Mouse (Mus musculus) forebrain, embryonic 10.5 days (tissue): ENCODE results near the gene Syt3. TPM values are rescaled to one million over a fixed set of nuclear protein-coding genes. Genes with fewer than 3 reads are reported as not detected.

Experiments used
- DNase-seq: peaks from one replicate; pipeline ENCODE4 v3.0.0-alpha.2; 2017; ENCODE audit warnings: low spot score; ENCODE audit errors: extremely low spot score
- H3K27ac ChIP-seq: fragments of 300-500 bp; sonication (generic); 2 replicates; pipeline ENCODE4 v1.5.1; 2016; ENCODE audit warnings: mild to moderate bottlenecking
- H3K27me3 ChIP-seq: fragments of 300-500 bp; sonication (generic); 2 replicates; pipeline ENCODE4 v1.6.1; 2016; ENCODE audit warnings: mild to moderate bottlenecking; ENCODE audit not compliant: poor library complexity, severe bottlenecking
- H3K36me3 ChIP-seq: fragments of 300-500 bp; sonication (generic); replicated peaks from 2 replicates; pipeline ENCODE4 v1.6.1; 2016; ENCODE audit warnings: mild to moderate bottlenecking, moderate library complexity
- H3K4me1 ChIP-seq: fragments of 300-500 bp; sonication (generic); 2 replicates; pipeline ENCODE4 v1.6.1; 2016
- H3K4me3 ChIP-seq: fragments of 300-500 bp; sonication (generic); 2 replicates; pipeline ENCODE4 v1.5.1; 2016; ENCODE audit warnings: mild to moderate bottlenecking, moderate library complexity
- H3K9me3 ChIP-seq: fragments of 300-500 bp; sonication (generic); 2 replicates; pipeline ENCODE4 v1.6.1; 2016; ENCODE audit warnings: mild to moderate bottlenecking, moderate library complexity
- WGBS: fragments of 180-500 bp; shearing (Covaris S2); methylation state at CpG from one replicate; pipeline ENCODE4 v1.1.7; 2016; 5-methylcytosine and 5-hydroxymethylcytosine counted together
- polyA plus RNA-seq: library from polyadenylated mRNA; unstranded; fragments of >200 nt; fragmentation: Nextera tagmentation; extraction: Ambion mirVana; gene quantifications from 2 replicates; pipeline ENCODE4 v1.2.1, GENCODE M21; 2016

The Syt3 gene
- polyA plus RNA-seq, result 3.2 and 4.1 TPM in 2 replicates

GRCm38 (mm10) chr7:44383980-44384715 lies at the start of gene Syt3:
Syt3 (plus strand) TSS chr7:44384102.
- no peaks in the 10 kb centered on the region for H3K9me3 ChIP-seq
- peak within 1 kb of the TSS; percentile 66 for H3K4me3 ChIP-seq
- H3K36me3 ChIP-seq, result no peaks in the 10 kb centered on the region
- peak; percentile 76 for DNase-seq
- peaks cover 30% of the 10 kb centered on the region for H3K27me3 ChIP-seq
- WGBS, result under 1% methylated on average over 33 of the region's 33 CpGs
- peak within 1 kb of the TSS; percentile 82 for H3K27ac ChIP-seq
- peaks cover 24% of the 10 kb centered on the region for H3K4me1 ChIP-seq

GRCm38 (mm10) chr7:44334139-44334538 lies 49.8 kb upstream of the Syt3 start:
- no peak overlapping the region for H3K4me3 ChIP-seq
- peaks cover 61% of the 10 kb centered on the region for H3K27me3 ChIP-seq
- H3K36me3 ChIP-seq, result no peaks in the 10 kb centered on the region
- H3K4me1 ChIP-seq, result peaks cover 25% of the 10 kb centered on the region
- H3K27ac ChIP-seq, result no peak overlapping the region
- DNase-seq, result no peak
- WGBS, result 77% methylated on average over 14 of the region's 14 CpGs
- H3K9me3 ChIP-seq, result no peaks in the 10 kb centered on the region

GRCm38 (mm10) chr7:44335031-44335878 lies 48.6 kb upstream of the Syt3 start:
- H3K4me1 ChIP-seq, result peaks cover 25% of the 10 kb centered on the region
- peak overlapping the region; percentile 35; the same call in 1 of the 2 replicates for H3K27ac ChIP-seq
- peak; percentile 48 for DNase-seq
- H3K36me3 ChIP-seq, result no peaks in the 10 kb centered on the region
- H3K27me3 ChIP-seq, result peaks cover 72% of the 10 kb centered on the region
- H3K9me3 ChIP-seq, result no peaks in the 10 kb centered on the region
- peak overlapping the region; percentile 63 for H3K4me3 ChIP-seq
- WGBS, result 5% methylated on average over 25 of the region's 40 CpGs

- Histone ChIP-seq H3K36me3 (no peaks in the 10 kb centered on the region), H3K27me3 (peaks cover 83% of the 10 kb centered on the region), H3K27ac (peak overlapping the region; percentile 35; the same call in 1 of the 2 replicates), H3K4me3 (peak overlapping the region; percentile 63), H3K4me1 (peaks cover 25% of the 10 kb centered on the region), H3K9me3 (no peaks in the 10 kb centered on the region)
- WGBS, result 1% methylated on average over 52 of the region's 54 CpGs
- DNase-seq, result no peak
Observed at GRCm38 (mm10) chr7:44336046-44337021, 47.6 kb upstream of the Syt3 start.

GRCm38 (mm10) chr7:44337121-44337849 lies 46.6 kb upstream of the Syt3 start:
- DNase-seq, result no peak
- H3K4me3 ChIP-seq, result peak overlapping the region; percentile 63
- no peaks in the 10 kb centered on the region for H3K36me3 ChIP-seq
- H3K4me1 ChIP-seq, result peaks cover 25% of the 10 kb centered on the region
- H3K27me3 ChIP-seq, result peaks cover 93% of the 10 kb centered on the region
- no peaks in the 10 kb centered on the region for H3K9me3 ChIP-seq
- no peak overlapping the region for H3K27ac ChIP-seq
- WGBS, result 2% methylated on average over 32 of the region's 32 CpGs

- no peaks in the 10 kb centered on the region; the same call in 1 of the 2 replicates for H3K9me3 ChIP-seq
- peaks cover 98% of the 10 kb centered on the region for H3K27me3 ChIP-seq
- 0 out of 2 replicates have a peak, but pooled peaks cover 3% of the 10 kb centered on the region for H3K36me3 ChIP-seq
- no peak overlapping the region for H3K4me3 ChIP-seq
- WGBS, result 73% methylated on average over 6 of the region's 6 CpGs
- no peak for DNase-seq
- peaks cover 37% of the 10 kb centered on the region for H3K4me1 ChIP-seq
- H3K27ac ChIP-seq, result no peak overlapping the region
Observed at GRCm38 (mm10) chr7:44340226-44340625, 43.7 kb upstream of the Syt3 start.

- peaks cover 93% of the 10 kb centered on the region for H3K27me3 ChIP-seq
- no peak overlapping the region for H3K4me3 ChIP-seq
- WGBS, result 92% methylated on average over 10 of the region's 10 CpGs
Observed at GRCm38 (mm10) chr7:44341119-44341518, 42.8 kb upstream of the Syt3 start.

GRCm38 (mm10) chr7:44341714-44342113 lies 42.2 kb upstream of the Syt3 start:
- Histone ChIP-seq H3K9me3 (no peaks in the 10 kb centered on the region; the same call in 1 of the 2 replicates), H3K4me3 (no peak overlapping the region), H3K36me3 (0 out of 2 replicates have a peak, but pooled peaks cover 3% of the 10 kb centered on the region), H3K4me1 (peaks cover 22% of the 10 kb centered on the region), H3K27me3 (peaks cover 87% of the 10 kb centered on the region), H3K27ac (no peak overlapping the region)
- no peak for DNase-seq
- 76% methylated on average over 5 of the region's 5 CpGs for WGBS

More at GRCm38 (mm10) chr7:44341119-44341518, 42.8 kb upstream of the Syt3 start:
- DNase-seq, result no peak
- 0 out of 2 replicates have a peak, but pooled peaks cover 3% of the 10 kb centered on the region for H3K36me3 ChIP-seq
- H3K27ac ChIP-seq, result no peak overlapping the region
- H3K4me1 ChIP-seq, result peaks cover 28% of the 10 kb centered on the region
- no peaks in the 10 kb centered on the region; the same call in 1 of the 2 replicates for H3K9me3 ChIP-seq

GRCm38 (mm10) chr7:44343459-44344015 lies 40.4 kb upstream of the Syt3 start:
- peaks cover 81% of the 10 kb centered on the region for H3K27me3 ChIP-seq
- peaks cover 13% of the 10 kb centered on the region for H3K4me1 ChIP-seq
- H3K4me3 ChIP-seq, result no peak overlapping the region
- no peak overlapping the region for H3K27ac ChIP-seq
- 34% methylated on average over 11 of the region's 11 CpGs for WGBS
- no peaks in the 10 kb centered on the region; the same call in 1 of the 2 replicates for H3K9me3 ChIP-seq
- H3K36me3 ChIP-seq, result 0 out of 2 replicates have a peak, but pooled peaks cover 3% of the 10 kb centered on the region
- DNase-seq, result no peak

GRCm38 (mm10) chr7:44344622-44345021 lies 39.3 kb upstream of the Syt3 start:
- no peak for DNase-seq
- Histone ChIP-seq H3K4me3 (no peak overlapping the region), H3K27ac (no peak overlapping the region), H3K9me3 (no peaks in the 10 kb centered on the region; the same call in 1 of the 2 replicates), H3K4me1 (peaks cover 20% of the 10 kb centered on the region), H3K36me3 (0 out of 2 replicates have a peak, but pooled peaks cover 3% of the 10 kb centered on the region), H3K27me3 (peaks cover 81% of the 10 kb centered on the region)
- 76% methylated on average over 12 of the region's 12 CpGs for WGBS

- no peak for DNase-seq
- WGBS, result 18% methylated on average over 3 of the region's 3 CpGs
- no peak overlapping the region for H3K27ac ChIP-seq
- H3K27me3 ChIP-seq, result peaks cover 81% of the 10 kb centered on the region
- H3K9me3 ChIP-seq, result no peaks in the 10 kb centered on the region; the same call in 1 of the 2 replicates
- H3K36me3 ChIP-seq, result 0 out of 2 replicates have a peak, but pooled peaks cover 3% of the 10 kb centered on the region
- H3K4me1 ChIP-seq, result peaks cover 50% of the 10 kb centered on the region
- H3K4me3 ChIP-seq, result no peak overlapping the region
Observed at GRCm38 (mm10) chr7:44349043-44349442, 34.9 kb upstream of the Syt3 start.
